Mouse (Mus musculus): ENCODE data around the gene Hist1h2ao. TPM values are rescaled to one million over a fixed set of nuclear protein-coding genes. Genes with fewer than 3 reads are reported as not detected.
"Not testable (repeated sequence)": the region's sequence is repeated elsewhere in the genome, so short reads cannot be mapped to it uniquely, and the experiment has no call there.

Hist1h2ao gene
- polyA plus RNA-seq, 1 experiment: not detected

- H3K79me2 ChIP-seq (ENCODE audit: control insufficient read depth, insufficient read depth): no peaks in the 10 kb centered on the region
- H3K4me3 ChIP-seq (ENCODE audit: insufficient read depth, poor library complexity, severe bottlenecking): no peak overlapping the region
- no peak for TF ChIP-seq USF1 (IDR thresholded peaks at IDR 0.05; ENCODE audit: low read depth)
- TF ChIP-seq MYOG (IDR thresholded peaks at IDR 0.05; ENCODE audit: control insufficient read depth, extremely low read depth, insufficient read length): no peak
- no peak for TF ChIP-seq MAX (IDR thresholded peaks at IDR 0.05)
- TF ChIP-seq CEBPB (IDR thresholded peaks at IDR 0.05; ENCODE audit: low read depth): no peak
- no peak for TF ChIP-seq MYOD1 (IDR thresholded peaks at IDR 0.05; ENCODE audit: control insufficient read depth, insufficient read length, low read depth)
- no peak for TF ChIP-seq FOSL1 (IDR thresholded peaks at IDR 0.05; ENCODE audit: insufficient read depth, low read length, poor library complexity, severe bottlenecking)
- no peak for TF ChIP-seq CTCF (IDR thresholded peaks at IDR 0.05; ENCODE audit: control insufficient read depth, insufficient read depth, insufficient read length)
- H3K79me3 ChIP-seq (ENCODE audit: low read depth): no peaks in the 10 kb centered on the region
- H3ac ChIP-seq (ENCODE audit: control insufficient read depth, insufficient read length, low read depth): no peak overlapping the region
- H3K27me3 ChIP-seq (ENCODE audit: control insufficient read depth, insufficient read depth, insufficient read length): no peaks in the 10 kb centered on the region
- no peaks in the 10 kb centered on the region for H3K36me3 ChIP-seq (ENCODE audit: control insufficient read depth, insufficient read depth)
These were observed 37.6 kb downstream of the Hist1h2ao start for GRCm38 (mm10) chr13:21847883-21848282.

GRCm38 (mm10) chr13:21850696-21851095 lies 40.4 kb downstream of the Hist1h2ao start:
- not testable (repeated sequence) for H3ac ChIP-seq (ENCODE audit: control insufficient read depth, insufficient read length, low read depth); H3K27me3 ChIP-seq (ENCODE audit: control insufficient read depth, insufficient read depth, insufficient read length); H3K79me3 ChIP-seq (ENCODE audit: low read depth); H3K4me3 ChIP-seq (ENCODE audit: insufficient read depth, poor library complexity, severe bottlenecking); H3K79me2 ChIP-seq (ENCODE audit: control insufficient read depth, insufficient read depth); H3K36me3 ChIP-seq (ENCODE audit: control insufficient read depth, insufficient read depth)

DNA sequence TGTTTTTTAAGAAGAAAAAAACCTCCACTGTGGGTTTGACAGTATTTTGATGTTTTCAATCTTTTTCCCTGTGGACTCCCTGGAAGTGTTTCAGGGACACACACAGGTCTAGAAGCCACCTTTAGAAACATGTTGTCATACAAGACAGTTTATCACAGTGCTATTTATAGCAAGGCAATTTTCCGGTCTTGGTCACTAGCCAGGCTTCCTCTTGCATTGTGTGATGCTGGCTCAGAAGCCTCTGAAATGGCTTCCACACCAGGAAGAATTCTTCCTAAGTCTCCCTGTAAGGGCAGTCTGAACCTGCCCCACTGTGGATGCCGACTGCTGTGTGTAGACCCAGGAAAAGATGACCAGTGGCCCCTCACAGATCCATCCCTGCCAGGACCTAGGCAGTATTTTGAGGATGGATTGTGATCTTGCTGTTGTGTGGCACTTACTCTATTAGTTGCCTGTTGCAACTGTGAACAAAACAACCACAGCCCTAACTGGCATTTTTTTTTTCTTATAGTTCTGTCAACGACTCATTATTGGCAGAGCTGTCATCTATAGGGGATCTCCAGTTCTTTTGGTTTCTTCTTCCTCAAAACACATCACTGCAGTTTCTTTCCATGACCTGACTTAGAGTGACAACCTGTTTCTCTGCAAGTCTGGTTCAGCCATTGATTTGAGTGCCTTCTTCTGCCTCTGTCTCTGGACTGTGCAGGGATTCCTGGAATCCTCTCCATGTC lies 42.1 kb downstream of the Hist1h2ao start:
- Histone ChIP-seq H3K27me3 (ENCODE audit: control insufficient read depth, insufficient read depth, insufficient read length) (no peaks in the 10 kb centered on the region), H3K79me2 (ENCODE audit: control insufficient read depth, insufficient read depth) (no peaks in the 10 kb centered on the region)

DNA sequence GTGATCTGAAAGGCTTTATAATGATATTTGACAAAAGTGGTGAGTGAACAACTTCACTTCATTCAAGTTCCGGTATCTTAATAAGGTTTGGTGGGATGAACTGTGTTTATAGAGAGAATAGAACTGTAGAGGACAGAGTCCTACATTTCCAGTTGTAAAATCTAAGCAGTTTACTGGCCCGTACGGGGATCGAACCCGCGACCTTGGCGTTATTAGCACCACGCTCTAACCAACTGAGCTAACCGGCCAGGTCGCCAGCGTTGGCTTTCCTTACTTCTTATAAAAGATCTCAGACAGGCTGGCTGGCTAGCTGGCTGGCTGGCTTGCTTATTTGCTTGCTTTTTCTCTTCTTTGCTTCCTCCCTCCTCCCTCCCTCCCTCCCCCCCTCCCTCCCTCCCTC lies 44.9 kb downstream of the Hist1h2ao start:
- H3ac ChIP-seq (ENCODE audit: control insufficient read depth, insufficient read length, low read depth): no peak overlapping the region
- no peaks in the 10 kb centered on the region for H3K79me2 ChIP-seq (ENCODE audit: control insufficient read depth, insufficient read depth)
- H3K36me3 ChIP-seq (ENCODE audit: control insufficient read depth, insufficient read depth): no peaks in the 10 kb centered on the region
- TF ChIP-seq MAX (IDR thresholded peaks at IDR 0.05) (no peak), FOSL1 (IDR thresholded peaks at IDR 0.05; ENCODE audit: insufficient read depth, low read length, poor library complexity, severe bottlenecking) (no peak), MYOG (IDR thresholded peaks at IDR 0.05; ENCODE audit: control insufficient read depth, extremely low read depth, insufficient read length) (no peak), MYOD1 (IDR thresholded peaks at IDR 0.05; ENCODE audit: control insufficient read depth, insufficient read length, low read depth) (no peak), USF1 (IDR thresholded peaks at IDR 0.05; ENCODE audit: low read depth) (no peak), CEBPB (IDR thresholded peaks at IDR 0.05; ENCODE audit: low read depth) (no peak), CTCF (IDR thresholded peaks at IDR 0.05; ENCODE audit: control insufficient read depth, insufficient read depth, insufficient read length) (no peak)
- no peaks in the 10 kb centered on the region for H3K27me3 ChIP-seq (ENCODE audit: control insufficient read depth, insufficient read depth, insufficient read length)
- H3K79me3 ChIP-seq (ENCODE audit: low read depth): no peaks in the 10 kb centered on the region
- H3K4me3 ChIP-seq (ENCODE audit: insufficient read depth, poor library complexity, severe bottlenecking): peak overlapping the region; percentile 42

More for the DNA sequence above, 42.1 kb downstream of the Hist1h2ao start:
- H3K36me3 ChIP-seq (ENCODE audit: control insufficient read depth, insufficient read depth): no peaks in the 10 kb centered on the region
- TF ChIP-seq MAX (IDR thresholded peaks at IDR 0.05): no peak
- no peak for TF ChIP-seq USF1 (IDR thresholded peaks at IDR 0.05; ENCODE audit: low read depth)
- no peak for TF ChIP-seq MYOG (IDR thresholded peaks at IDR 0.05; ENCODE audit: control insufficient read depth, extremely low read depth, insufficient read length)
- no peak for TF ChIP-seq FOSL1 (IDR thresholded peaks at IDR 0.05; ENCODE audit: insufficient read depth, low read length, poor library complexity, severe bottlenecking)
- TF ChIP-seq CTCF (IDR thresholded peaks at IDR 0.05; ENCODE audit: control insufficient read depth, insufficient read depth, insufficient read length): no peak
- no peak for TF ChIP-seq MYOD1 (IDR thresholded peaks at IDR 0.05; ENCODE audit: control insufficient read depth, insufficient read length, low read depth)
- TF ChIP-seq CEBPB (IDR thresholded peaks at IDR 0.05; ENCODE audit: low read depth): no peak
- H3ac ChIP-seq (ENCODE audit: control insufficient read depth, insufficient read length, low read depth): no peak overlapping the region
- no peaks in the 10 kb centered on the region for H3K79me3 ChIP-seq (ENCODE audit: low read depth)
- H3K4me3 ChIP-seq (ENCODE audit: insufficient read depth, poor library complexity, severe bottlenecking): no peak overlapping the region

DNA sequence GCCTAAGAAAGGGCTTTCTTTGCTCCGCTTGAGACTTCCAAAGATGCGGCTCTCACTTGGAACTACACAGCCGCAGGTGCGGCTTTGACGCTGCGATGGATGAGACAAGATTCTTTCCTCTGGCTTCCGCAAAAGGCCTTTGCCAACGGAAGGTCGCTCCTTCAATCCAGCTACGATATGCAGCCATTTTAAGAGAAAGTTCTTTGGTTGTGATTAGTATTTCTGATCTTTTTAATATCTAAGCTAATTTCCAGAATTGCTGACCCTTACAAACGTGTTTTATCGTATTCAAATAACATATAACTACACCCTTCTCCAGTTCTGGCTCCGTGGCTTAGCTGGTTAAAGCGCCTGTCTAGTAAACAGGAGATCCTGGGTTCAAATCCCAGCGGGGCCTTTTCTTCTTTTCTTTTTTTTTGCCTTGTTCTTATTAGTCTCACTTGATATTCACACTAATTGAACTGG lies 45.5 kb downstream of the Hist1h2ao start:
- Histone ChIP-seq H3K79me2 (ENCODE audit: control insufficient read depth, insufficient read depth) (no peaks in the 10 kb centered on the region), H3K36me3 (ENCODE audit: control insufficient read depth, insufficient read depth) (no peaks in the 10 kb centered on the region), H3K79me3 (ENCODE audit: low read depth) (no peaks in the 10 kb centered on the region), H3ac (ENCODE audit: control insufficient read depth, insufficient read length, low read depth) (peak overlapping the region; percentile 48), H3K27me3 (ENCODE audit: control insufficient read depth, insufficient read depth, insufficient read length) (no peaks in the 10 kb centered on the region), H3K4me3 (ENCODE audit: insufficient read depth, poor library complexity, severe bottlenecking) (peak overlapping the region; percentile 42)
- no peak for TF ChIP-seq MYOG (IDR thresholded peaks at IDR 0.05; ENCODE audit: control insufficient read depth, extremely low read depth, insufficient read length)
- no peak for TF ChIP-seq FOSL1 (IDR thresholded peaks at IDR 0.05; ENCODE audit: insufficient read depth, low read length, poor library complexity, severe bottlenecking)
- TF ChIP-seq CEBPB (IDR thresholded peaks at IDR 0.05; ENCODE audit: low read depth): no peak
- no peak for TF ChIP-seq USF1 (IDR thresholded peaks at IDR 0.05; ENCODE audit: low read depth)
- TF ChIP-seq CTCF (IDR thresholded peaks at IDR 0.05; ENCODE audit: control insufficient read depth, insufficient read depth, insufficient read length): no peak
- no peak for TF ChIP-seq MYOD1 (IDR thresholded peaks at IDR 0.05; ENCODE audit: control insufficient read depth, insufficient read length, low read depth)
- TF ChIP-seq MAX (IDR thresholded peaks at IDR 0.05): no peak

Small RNA genes lying within 50 kb of the gene (microRNA-seq; reads per million reads assigned to microRNA genes)
- gene Gm19658 (ENCODE audit: borderline microRNAs expressed): not detected
- not detected for gene Gm44346 (ENCODE audit: borderline microRNAs expressed)
- not detected for gene Gm44466 (ENCODE audit: borderline microRNAs expressed)

Other genes starting within 250 kb of the Hist1h2ao start
- not detected for gene Olfr1364, start 228.7 kb upstream of the Hist1h2ao start, polyA plus RNA-seq (2012; fragmentation: generic; extraction: Trizol)
- not detected for gene Olfr1362, start 196.4 kb upstream of the Hist1h2ao start, polyA plus RNA-seq (2012; fragmentation: generic; extraction: Trizol)
- gene Olfr11, start 167.9 kb upstream of the Hist1h2ao start, polyA plus RNA-seq (2012; fragmentation: generic; extraction: Trizol): 0.01 TPM
- not detected for gene Olfr1361, start 147.1 kb upstream of the Hist1h2ao start, polyA plus RNA-seq (2012; fragmentation: generic; extraction: Trizol)
- gene Olfr1360, start 133.1 kb upstream of the Hist1h2ao start, polyA plus RNA-seq (2012; fragmentation: generic; extraction: Trizol): not detected
- not detected for gene Olfr1359, start 112.4 kb upstream of the Hist1h2ao start, polyA plus RNA-seq (2012; fragmentation: generic; extraction: Trizol)
- 9.1 TPM for gene Hist1h2bl, start 94.3 kb upstream of the Hist1h2ao start, polyA plus RNA-seq (2012; fragmentation: generic; extraction: Trizol)
- 15.6 TPM for gene Hist1h2ai, start 94.0 kb upstream of the Hist1h2ao start, polyA plus RNA-seq (2012; fragmentation: generic; extraction: Trizol)
- gene Hist1h3h, start 92.8 kb upstream of the Hist1h2ao start, polyA plus RNA-seq (2012; fragmentation: generic; extraction: Trizol): 15.6 TPM
- 3.4 TPM for gene Hist1h2bm, start 88.4 kb upstream of the Hist1h2ao start, polyA plus RNA-seq (2012; fragmentation: generic; extraction: Trizol)
- gene Hist1h4j, start 75.4 kb upstream of the Hist1h2ao start, polyA plus RNA-seq (2012; fragmentation: generic; extraction: Trizol): 2.9 TPM
- 10.3 TPM for gene Hist1h4k, start 60.0 kb upstream of the Hist1h2ao start, polyA plus RNA-seq (2012; fragmentation: generic; extraction: Trizol)
- gene Hist1h2ak, start 56.6 kb upstream of the Hist1h2ao start, polyA plus RNA-seq (2012; fragmentation: generic; extraction: Trizol): 5.9 TPM
- gene Hist1h2bn, start 56.3 kb upstream of the Hist1h2ao start, polyA plus RNA-seq (2012; fragmentation: generic; extraction: Trizol): 3.8 TPM
- gene Hist1h1b, start 29.8 kb upstream of the Hist1h2ao start, polyA plus RNA-seq (2012; fragmentation: generic; extraction: Trizol): 1.6 TPM
- gene Hist1h3i, start 27.1 kb upstream of the Hist1h2ao start, polyA plus RNA-seq (2012; fragmentation: generic; extraction: Trizol): 9.4 TPM
- 18.1 TPM for gene Hist1h2an, start 23.2 kb upstream of the Hist1h2ao start, polyA plus RNA-seq (2012; fragmentation: generic; extraction: Trizol)
- 2.6 TPM for gene Hist1h2bp, start 23.0 kb upstream of the Hist1h2ao start, polyA plus RNA-seq (2012; fragmentation: generic; extraction: Trizol)
- gene Hist1h2bq, start 268 bp upstream of the Hist1h2ao start, polyA plus RNA-seq (2012; fragmentation: generic; extraction: Trizol): 20.3 TPM
- not detected for gene Hist1h4m, start 1.3 kb downstream of the Hist1h2ao start, polyA plus RNA-seq (2012; fragmentation: generic; extraction: Trizol)
- gene Hist1h4n, start 21.7 kb downstream of the Hist1h2ao start, polyA plus RNA-seq (2012; fragmentation: generic; extraction: Trizol): 17.3 TPM
- gene Hist1h2ap, start 23.0 kb downstream of the Hist1h2ao start, polyA plus RNA-seq (2012; fragmentation: generic; extraction: Trizol): 2,018 TPM
- 19.7 TPM for gene Hist1h2br, start 23.3 kb downstream of the Hist1h2ao start, polyA plus RNA-seq (2012; fragmentation: generic; extraction: Trizol)
- gene Zfp184, start 134.6 kb downstream of the Hist1h2ao start, polyA plus RNA-seq (2012; fragmentation: generic; extraction: Trizol): 1.4 TPM
- gene Pom121l2, start 170.7 kb downstream of the Hist1h2ao start, polyA plus RNA-seq (2012; fragmentation: generic; extraction: Trizol): not detected
- gene Prss16, start 199.3 kb downstream of the Hist1h2ao start, polyA plus RNA-seq (2012; fragmentation: generic; extraction: Trizol): 1.1 TPM
- 9.5 TPM for gene Hist1h2ah, start 225.1 kb downstream of the Hist1h2ao start, polyA plus RNA-seq (2012; fragmentation: generic; extraction: Trizol)
- 12.8 TPM for gene Hist1h2bk, start 225.4 kb downstream of the Hist1h2ao start, polyA plus RNA-seq (2012; fragmentation: generic; extraction: Trizol)
- 31.8 TPM for gene Hist1h4i, start 230.9 kb downstream of the Hist1h2ao start, polyA plus RNA-seq (2012; fragmentation: generic; extraction: Trizol)
- 9.8 TPM for gene Hist1h2ag, start 232.5 kb downstream of the Hist1h2ao start, polyA plus RNA-seq (2012; fragmentation: generic; extraction: Trizol)
- 6.8 TPM for gene Hist1h2bj, start 232.7 kb downstream of the Hist1h2ao start, polyA plus RNA-seq (2012; fragmentation: generic; extraction: Trizol)

Measured in C2C12 (cell line).